Mouse (Mus musculus) hindbrain, postnatal 0 days (tissue): Measurements from ENCODE around the gene S100b. TPM values are rescaled to one million over a fixed set of nuclear protein-coding genes. Genes with fewer than 3 reads are reported as not detected.
A peak's percentile ranks its signal among the peaks of the same experiment; 100 is the strongest.

Experiments
- ATAC-seq: fragments of 200-750 bp; cut with Nextera tagmentation; 2 replicates; pipeline ENCODE4 v1.8.0; 2017; ENCODE audit warnings: mild to moderate bottlenecking, moderate TSS enrichment, moderate library complexity
- DNase-seq: peaks from one replicate; pipeline ENCODE4 v3.0.0-alpha.2; 2015; ENCODE audit warnings: low spot score
- H3K27ac ChIP-seq: fragments of 300-500 bp; sonication (generic); 2 replicates; pipeline ENCODE4 v1.5.1; 2014; ENCODE audit warnings: mild to moderate bottlenecking
- H3K27me3 ChIP-seq: fragments of 300-500 bp; sonication (generic); 2 replicates; pipeline ENCODE4 v1.6.1; 2014; ENCODE audit warnings: low read length, mixed read lengths; ENCODE audit not compliant: insufficient read depth
- H3K36me3 ChIP-seq: fragments of 300-500 bp; sonication (generic); 2 replicates; pipeline ENCODE4 v1.6.1; 2014; ENCODE audit warnings: low read length, mixed read lengths; ENCODE audit not compliant: insufficient read depth
- H3K4me1 ChIP-seq: fragments of 300-500 bp; sonication (generic); 2 replicates; pipeline ENCODE4 v1.6.1; 2014; ENCODE audit warnings: antibody characterized with exemption, low read length, mixed read lengths; ENCODE audit not compliant: insufficient read depth
- H3K4me2 ChIP-seq: fragments of 300-500 bp; sonication (generic); 2 replicates; pipeline ENCODE4 v1.6.1; 2014; ENCODE audit warnings: low read depth, mild to moderate bottlenecking, low read length, moderate library complexity, mixed read lengths
- H3K4me3 ChIP-seq: fragments of 300-500 bp; sonication (generic); 2 replicates; pipeline ENCODE4 v1.5.1; 2014; ENCODE audit warnings: low read length
- H3K9ac ChIP-seq: fragments of 300-500 bp; sonication (generic); replicated peaks from 2 replicates; pipeline ENCODE4 v1.6.1; 2014; ENCODE audit warnings: mild to moderate bottlenecking, low read length, moderate library complexity, mixed read lengths
- H3K9me3 ChIP-seq: fragments of 300-500 bp; sonication (generic); 2 replicates; pipeline ENCODE4 v1.6.1; 2016; ENCODE audit warnings: low read length, mixed read lengths
- CTCF ChIP-seq: IDR thresholded peaks from 2 replicates; pipeline ENCODE4 v1.5.1; 2016; ENCODE audit warnings: antibody characterized with exemption, control low read depth, low read depth
- WGBS: fragments of 180-500 bp; shearing (Covaris S2); extraction: QIAGEN DNeasy Blood & Tissue Kit; methylation state at CpG from one replicate; pipeline ENCODE4 v1.1.7; 2014; 5-methylcytosine and 5-hydroxymethylcytosine counted together
- polyA plus RNA-seq: library from polyadenylated mRNA; unstranded; fragments of >200 nt; fragmentation: Nextera tagmentation; extraction: Ambion mirVana; gene quantifications from 2 replicates; pipeline ENCODE4 v1.2.1, GENCODE M21; 2015
- total RNA-seq: library from RNA; depleted of rRNA; stranded (reverse); fragments of >200 nt; gene quantifications from 2 replicates; pipeline ENCODE4 v1.2.3, GENCODE M21; 2014

Gene S100b
- total and polyA plus RNA-seq, 2 experiments from 2014 or later: 22.3 to 25.2 TPM

DNA sequence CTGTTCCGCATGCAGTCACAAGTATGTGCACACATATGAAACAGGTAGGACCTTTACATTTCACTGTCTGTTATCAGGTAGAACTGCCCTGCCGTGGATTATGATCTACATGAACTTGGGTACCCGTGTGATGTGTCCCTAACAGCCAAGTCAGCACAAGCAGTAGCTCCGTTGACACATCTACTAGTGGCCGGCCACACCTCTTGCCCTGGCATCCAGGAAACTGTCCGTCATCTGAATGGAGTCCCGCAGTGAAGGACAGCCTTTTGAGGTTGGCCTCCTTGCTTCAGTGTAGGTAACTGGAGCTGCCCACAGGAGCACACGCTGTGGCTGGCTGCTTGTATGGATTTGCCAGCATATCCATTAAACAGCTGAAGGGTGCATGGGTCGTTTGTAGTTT is 35.4 kb upstream of the S100b start:
- H3K9me3 ChIP-seq: peaks cover 4% of the 10 kb centered on the region; the same call in 1 of the 2 replicates
- no peak for DNase-seq
- ATAC-seq: no peak
- peaks cover 70% of the 10 kb centered on the region for H3K36me3 ChIP-seq
- H3K4me2 ChIP-seq: no peak overlapping the region
- H3K27ac ChIP-seq: no peak overlapping the region
- H3K9ac ChIP-seq: no peak overlapping the region
- no peaks in the 10 kb centered on the region for H3K27me3 ChIP-seq
- H3K4me3 ChIP-seq: no peak overlapping the region
- no peak for TF ChIP-seq CTCF
- WGBS: 87% methylated on average over 9 of the region's 9 CpGs
- no peaks in the 10 kb centered on the region for H3K4me1 ChIP-seq

DNA sequence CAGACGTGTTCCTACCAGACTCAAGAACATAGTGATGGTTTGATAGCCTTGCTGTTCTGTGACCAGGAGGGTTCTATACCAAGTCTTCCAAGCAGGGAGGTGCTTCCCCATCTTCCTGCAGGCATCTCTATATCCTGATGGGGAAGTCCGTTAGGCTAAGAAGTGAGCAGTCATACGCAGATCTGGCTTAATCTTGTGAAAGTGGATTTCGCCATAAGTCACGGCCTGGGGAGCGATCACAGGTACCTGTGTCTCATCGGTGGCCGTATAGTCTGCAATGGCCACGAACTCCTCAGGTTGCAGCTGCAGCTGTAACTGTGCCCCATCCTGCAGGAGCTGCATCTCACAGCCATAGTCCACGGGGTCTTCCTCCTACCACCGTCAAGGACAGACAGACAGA is 27.7 kb upstream of the S100b start:
- H3K4me1 ChIP-seq: no peaks in the 10 kb centered on the region
- no peak for ATAC-seq
- DNase-seq: no peak
- no peak overlapping the region for H3K4me2 ChIP-seq
- TF ChIP-seq CTCF: no peak
- H3K36me3 ChIP-seq: peaks cover 44% of the 10 kb centered on the region
- H3K27ac ChIP-seq: no peak overlapping the region
- WGBS: 92% methylated on average over 11 of the region's 11 CpGs
- H3K27me3 ChIP-seq: no peaks in the 10 kb centered on the region
- H3K4me3 ChIP-seq: no peak overlapping the region
- H3K9me3 ChIP-seq: no peaks in the 10 kb centered on the region
- no peak overlapping the region for H3K9ac ChIP-seq

DNA sequence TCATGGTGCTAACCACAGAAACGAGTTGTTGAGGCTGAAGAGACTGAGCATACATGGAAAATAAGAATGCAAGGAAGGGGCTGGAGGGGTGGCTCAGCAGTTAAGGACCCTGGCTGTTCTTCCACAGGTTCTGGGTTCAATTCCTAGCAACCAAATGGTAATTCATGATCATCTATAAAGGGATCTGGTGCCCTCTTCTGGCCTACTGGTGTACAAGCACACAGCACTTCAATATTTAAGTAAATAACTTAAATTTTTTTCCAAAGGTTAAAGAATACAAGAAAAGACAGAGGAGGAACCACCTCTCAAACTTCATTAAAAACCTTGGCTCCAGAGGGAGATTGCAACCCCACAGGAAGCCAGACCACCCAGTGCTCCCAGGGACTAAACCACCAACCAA is 24.0 kb upstream of the S100b start:
- 67% methylated on average over 1 of the region's 1 CpGs for WGBS
- no peak overlapping the region for H3K4me3 ChIP-seq
- peak; percentile 39; the same call in 1 of the 2 replicates for TF ChIP-seq CTCF
- no peak for ATAC-seq
- no peak overlapping the region for H3K27ac ChIP-seq
- no peaks in the 10 kb centered on the region for H3K27me3 ChIP-seq
- no peaks in the 10 kb centered on the region for H3K4me1 ChIP-seq
- peaks cover 16% of the 10 kb centered on the region for H3K36me3 ChIP-seq
- no peak overlapping the region for H3K4me2 ChIP-seq
- no peak overlapping the region for H3K9ac ChIP-seq
- no peak for DNase-seq
- H3K9me3 ChIP-seq: no peaks in the 10 kb centered on the region

DNA sequence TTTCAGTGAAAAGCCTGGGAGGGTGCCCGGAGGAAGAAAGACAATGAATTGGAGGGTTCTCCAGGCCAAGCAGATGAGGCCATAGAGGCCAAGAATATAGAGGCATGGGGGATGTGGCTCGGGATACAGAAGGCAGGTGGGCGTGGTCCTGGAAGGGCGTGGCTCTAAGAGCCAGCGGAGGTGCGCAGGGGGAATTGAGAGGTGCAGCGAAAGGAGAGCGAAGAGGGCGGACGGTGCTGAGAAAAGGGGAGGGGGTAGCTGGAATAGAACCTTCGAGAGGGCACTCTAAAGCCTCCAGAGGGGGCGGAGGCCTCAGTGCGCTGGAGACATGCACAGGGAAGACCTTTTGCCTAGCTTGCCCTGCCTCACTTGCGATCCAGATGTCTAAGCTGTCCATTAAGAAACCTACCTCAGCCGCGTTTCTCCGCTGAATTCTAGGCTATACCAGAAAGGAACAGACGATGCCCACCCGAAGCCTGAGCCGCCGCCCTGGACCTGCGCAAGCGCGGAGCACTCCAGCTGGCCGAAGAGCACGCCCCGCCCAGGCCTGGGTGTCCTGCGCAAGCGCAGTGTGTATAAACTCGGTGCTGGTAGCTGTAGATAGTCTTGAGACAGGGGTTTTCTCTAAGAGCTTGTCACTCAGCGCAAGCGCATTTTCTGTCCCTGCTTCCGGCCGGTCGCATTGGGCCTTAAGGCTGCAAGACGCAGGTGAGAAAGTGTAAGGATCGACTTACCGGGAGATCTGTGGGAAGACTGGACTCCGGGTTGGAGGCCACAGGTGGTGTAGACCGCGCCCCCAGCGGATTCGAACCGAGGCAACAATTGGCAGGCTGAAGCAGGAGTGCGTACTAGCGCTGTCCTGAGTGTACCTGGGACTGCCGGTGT is 16.1 kb upstream of the S100b start, which contains the start of gene Prmt2:
TSS of gene Prmt2 (minus strand) at position 525 of the 885 bp plus-strand sequence.
- Histone ChIP-seq H3K4me3 (peak within 1 kb of the TSS; percentile 77), H3K27me3 (no peaks in the 10 kb centered on the region), H3K27ac (peak within 1 kb of the TSS; percentile 87), H3K4me1 (peaks cover 14% of the 10 kb centered on the region), H3K9ac (peak within 1 kb of the TSS; percentile 84), H3K36me3 (no peaks in the 10 kb centered on the region), H3K4me2 (peak within 1 kb of the TSS; percentile 77), H3K9me3 (no peaks in the 10 kb centered on the region)
- under 1% methylated on average over 47 of the region's 47 CpGs for WGBS
- DNase-seq (peak; percentile 98), ATAC-seq (peak; percentile 99)
- peak; percentile 54 for TF ChIP-seq CTCF

DNA sequence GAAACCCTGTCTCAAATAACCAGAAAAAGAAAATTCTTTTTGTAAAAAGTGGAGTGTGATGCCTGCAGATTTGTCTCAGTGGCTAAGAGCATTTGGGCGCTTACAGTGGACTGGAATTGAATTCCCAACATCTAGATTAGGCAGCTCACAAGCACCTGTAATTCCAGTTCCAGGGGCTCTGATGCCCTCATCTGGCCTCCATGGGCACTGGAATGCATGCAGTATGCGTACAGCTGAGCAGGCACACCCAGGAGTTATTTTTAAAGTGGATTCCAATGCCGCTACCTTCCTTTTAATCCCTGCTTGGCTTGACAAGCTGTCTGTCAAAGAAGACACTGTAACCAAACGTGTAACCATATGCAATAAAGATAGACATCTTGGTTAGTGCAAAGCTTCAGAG is 14.3 kb upstream of the S100b start:
- Histone ChIP-seq H3K27ac (no peak overlapping the region), H3K27me3 (no peaks in the 10 kb centered on the region), H3K4me2 (no peak overlapping the region), H3K4me1 (peaks cover 14% of the 10 kb centered on the region), H3K9me3 (no peaks in the 10 kb centered on the region), H3K9ac (no peak overlapping the region), H3K36me3 (no peaks in the 10 kb centered on the region), H3K4me3 (no peak overlapping the region)
- DNase-seq: peak; percentile 1
- 74% methylated on average over 4 of the region's 4 CpGs for WGBS
- ATAC-seq: no peak
- TF ChIP-seq CTCF: no peak

DNA sequence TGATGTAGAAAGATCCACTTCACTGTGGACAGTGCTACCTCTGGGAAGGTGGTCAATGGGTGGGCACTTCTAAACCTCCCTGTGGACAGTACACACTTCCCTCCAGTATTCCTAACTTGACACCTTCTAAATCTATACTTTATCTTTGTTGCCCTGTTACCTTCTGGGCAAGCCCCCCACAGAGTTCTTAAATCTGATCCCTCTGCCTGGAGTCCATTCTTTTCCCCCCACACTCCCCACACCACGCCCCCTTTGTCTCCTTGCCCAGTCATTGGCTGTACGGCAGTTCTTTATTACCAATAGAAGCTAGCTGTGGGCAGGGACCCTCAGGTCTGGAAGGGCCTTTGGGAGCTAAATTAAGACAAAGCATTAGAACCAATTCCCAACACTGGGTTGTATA is 8.5 kb upstream of the S100b start:
- H3K4me1 ChIP-seq: no peaks in the 10 kb centered on the region
- WGBS: 81% methylated on average over 2 of the region's 2 CpGs

GRCm38 (mm10) chr10:76246601-76247000 is 7.1 kb upstream of the S100b start:
- TF ChIP-seq CTCF: no peak
- Histone ChIP-seq H3K9me3 (no peaks in the 10 kb centered on the region), H3K4me3 (no peak overlapping the region), H3K27me3 (no peaks in the 10 kb centered on the region), H3K4me1 (no peaks in the 10 kb centered on the region), H3K4me2 (no peak overlapping the region), H3K27ac (no peak overlapping the region), H3K9ac (no peak overlapping the region), H3K36me3 (no peaks in the 10 kb centered on the region)
- no peak for ATAC-seq
- 54% methylated on average over 4 of the region's 4 CpGs for WGBS
- DNase-seq: no peak

More for the DNA sequence above, 8.5 kb upstream of the S100b start:
- Histone ChIP-seq H3K9me3 (no peaks in the 10 kb centered on the region), H3K4me2 (no peak overlapping the region), H3K9ac (no peak overlapping the region), H3K27me3 (no peaks in the 10 kb centered on the region), H3K4me3 (no peak overlapping the region), H3K36me3 (no peaks in the 10 kb centered on the region), H3K27ac (no peak overlapping the region)
- no peak for TF ChIP-seq CTCF
- ATAC-seq (no peak), DNase-seq (no peak)
